Mouse (Mus musculus): ENCODE results near the gene Slc7a6os.

DNA sequence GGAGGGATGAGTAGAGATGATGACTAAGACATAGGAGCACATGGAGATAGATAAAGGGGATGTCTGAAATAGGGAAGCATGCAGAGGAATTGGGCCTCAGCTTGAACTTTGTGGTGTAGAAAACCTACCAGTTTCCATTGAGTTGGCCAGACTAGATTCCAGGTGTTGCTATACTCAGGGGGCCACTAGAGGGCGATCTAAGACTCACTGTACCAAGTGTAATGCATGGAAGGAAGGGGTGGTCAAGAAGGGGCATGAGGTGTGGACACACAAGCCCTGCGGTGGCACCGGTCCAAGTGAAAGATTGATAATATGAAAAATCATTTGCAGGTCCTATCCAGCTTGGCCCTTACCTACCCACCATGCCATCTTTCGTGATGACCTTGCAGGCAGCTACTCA, 45.3 kb downstream of the Slc7a6os start:
- peak; percentile 76; the same call in 1 of the 2 replicates for TF ChIP-seq CTCF (IDR thresholded peaks at IDR 0.05; ENCODE audit: borderline replicate concordance, extremely low read depth, insufficient read depth, insufficient read length)
- no peak for TF ChIP-seq POLR2A (IDR thresholded peaks at IDR 0.05; ENCODE audit: borderline replicate concordance, extremely low read depth, insufficient read depth, insufficient read length, poor library complexity, severe bottlenecking)
